Mouse (Mus musculus) heart, embryonic 12.5 days (tissue): Measurements from ENCODE around the gene Uox. TPM values are rescaled to one million over a fixed set of nuclear protein-coding genes. Genes with fewer than 3 reads are reported as not detected.

ENCODE experiments used
- ATAC-seq: fragments of 200-750 bp; cut with Nextera tagmentation; 2 replicates; pipeline ENCODE4 v1.8.0; 2017; ENCODE audit warnings: moderate TSS enrichment, moderate library complexity; ENCODE audit not compliant: insufficient number of reproducible peaks, low FRiP score
- H3K27ac ChIP-seq: fragments of 300-500 bp; sonication (generic); 2 replicates; pipeline ENCODE4 v1.5.1; 2016; ENCODE audit warnings: mild to moderate bottlenecking, moderate library complexity; ENCODE audit not compliant: poor library complexity, severe bottlenecking
- H3K27me3 ChIP-seq: fragments of 300-500 bp; sonication (generic); replicated peaks from 2 replicates; pipeline ENCODE4 v1.6.1; 2016; ENCODE audit warnings: mild to moderate bottlenecking, moderate library complexity
- H3K36me3 ChIP-seq: fragments of 300-500 bp; sonication (generic); 2 replicates; pipeline ENCODE4 v1.6.1; 2016; ENCODE audit warnings: mild to moderate bottlenecking, moderate library complexity
- H3K4me1 ChIP-seq: fragments of 300-500 bp; sonication (generic); replicated peaks from 2 replicates; pipeline ENCODE4 v1.6.1; 2016; ENCODE audit warnings: mild to moderate bottlenecking
- H3K4me2 ChIP-seq: fragments of 300-500 bp; sonication (generic); 2 replicates; pipeline ENCODE4 v1.6.1; 2016; ENCODE audit warnings: mild to moderate bottlenecking, moderate library complexity
- H3K4me3 ChIP-seq: fragments of 300-500 bp; sonication (generic); 2 replicates; pipeline ENCODE4 v1.5.1; 2016; ENCODE audit warnings: mild to moderate bottlenecking
- H3K9ac ChIP-seq: fragments of 300-500 bp; sonication (generic); 2 replicates; pipeline ENCODE4 v1.6.1; 2016; ENCODE audit warnings: mild to moderate bottlenecking, moderate library complexity
- H3K9me3 ChIP-seq: fragments of 300-500 bp; sonication (generic); replicated peaks from 2 replicates; pipeline ENCODE4 v1.6.1; 2016; ENCODE audit warnings: mild to moderate bottlenecking, moderate library complexity
- WGBS: fragments of 180-500 bp; shearing (Covaris S2); methylation state at CpG from one replicate; pipeline ENCODE4 v1.1.7; 2016; 5-methylcytosine and 5-hydroxymethylcytosine counted together
- polyA plus RNA-seq: library from polyadenylated mRNA; unstranded; fragments of >200 nt; fragmentation: Nextera tagmentation; extraction: Ambion mirVana; gene quantifications from 2 replicates; pipeline ENCODE4 v1.2.1, GENCODE M21; 2016

Uox gene
- polyA plus RNA-seq, 1 experiment from 2014 or later, result 0.08 TPM

DNA sequence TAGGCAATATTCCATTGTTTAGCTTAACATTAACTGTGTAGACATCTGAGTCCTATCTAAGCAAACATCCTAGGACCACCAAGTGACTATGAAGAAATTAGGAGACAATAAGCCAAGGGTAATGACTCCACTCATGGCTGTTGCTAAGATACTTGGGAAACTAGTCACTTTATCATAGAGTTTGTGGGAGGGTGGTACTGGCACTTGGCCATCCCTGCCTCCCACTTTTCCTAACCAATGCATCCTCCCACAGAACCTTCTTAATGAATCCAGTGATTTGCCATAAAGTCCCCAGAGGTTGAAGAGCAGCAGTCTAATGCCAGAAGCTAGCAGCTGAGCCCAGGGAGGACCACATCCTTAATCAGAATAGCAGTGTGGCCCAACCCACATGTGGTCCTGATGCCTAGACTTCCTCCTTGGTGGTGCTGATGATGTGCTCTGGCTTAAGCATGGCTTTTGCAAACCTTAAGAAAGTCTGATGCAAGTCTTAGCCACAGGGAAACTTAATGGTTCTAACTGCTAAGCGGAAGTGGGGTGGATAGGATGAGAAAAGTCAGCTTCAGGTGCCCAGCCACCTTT is 87.9 kb downstream of the Uox start:
- WGBS, result 88% methylated on average over 1 of the region's 1 CpGs
- Histone ChIP-seq H3K36me3 (no peaks in the 10 kb centered on the region), H3K9ac (no peak overlapping the region), H3K9me3 (no peaks in the 10 kb centered on the region), H3K4me2 (no peak overlapping the region), H3K4me3 (no peak overlapping the region), H3K4me1 (peaks cover 21% of the 10 kb centered on the region), H3K27me3 (no peaks in the 10 kb centered on the region), H3K27ac (no peak overlapping the region)
- no peak for ATAC-seq

DNA sequence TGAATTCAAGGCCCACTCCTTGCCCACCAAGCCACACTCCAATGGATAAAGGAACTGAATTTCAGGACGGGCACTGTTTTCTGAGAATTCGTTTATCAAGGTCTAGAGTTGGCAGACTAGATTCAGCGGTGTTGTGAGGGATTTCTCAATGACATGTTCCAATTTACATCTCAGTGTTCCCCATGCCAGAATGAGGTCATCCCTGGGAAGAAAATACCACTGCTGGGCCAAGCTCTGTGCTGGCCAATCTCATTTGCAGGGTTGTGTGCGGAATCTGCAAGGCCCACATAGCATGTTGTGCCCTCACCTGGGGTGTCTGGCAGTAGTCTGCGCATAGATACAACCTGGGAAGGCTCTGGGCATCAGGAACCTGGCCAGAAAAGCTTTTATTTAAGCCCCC is 89.1 kb downstream of the Uox start:
- Histone ChIP-seq H3K4me3 (no peak overlapping the region), H3K27me3 (no peaks in the 10 kb centered on the region), H3K27ac (no peak overlapping the region), H3K4me2 (no peak overlapping the region), H3K9ac (no peak overlapping the region), H3K4me1 (peaks cover 12% of the 10 kb centered on the region), H3K36me3 (no peaks in the 10 kb centered on the region), H3K9me3 (no peaks in the 10 kb centered on the region)
- 84% methylated on average over 5 of the region's 5 CpGs for WGBS
- no peak for ATAC-seq

DNA sequence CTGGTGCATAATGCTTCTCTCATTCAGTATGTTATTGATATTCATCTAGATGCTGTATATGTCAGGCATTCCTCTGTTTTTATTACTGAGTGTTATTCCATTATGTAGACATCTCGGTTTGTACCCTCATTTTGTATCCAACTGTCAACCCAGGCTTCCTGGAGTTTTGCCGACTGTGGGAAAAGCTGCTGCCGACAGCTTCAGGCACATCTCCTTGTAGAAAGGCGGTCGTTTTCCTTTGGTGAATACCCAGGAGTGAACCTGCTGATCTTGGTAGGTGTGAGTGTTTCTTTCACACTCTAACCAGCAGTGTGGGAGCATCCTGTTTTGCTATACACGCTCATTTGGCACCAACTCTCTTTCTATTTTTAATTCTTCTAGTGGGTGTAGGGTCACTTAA is 90.8 kb downstream of the Uox start:
- Histone ChIP-seq H3K4me1 (peaks cover 3% of the 10 kb centered on the region; the same call in 1 of the 2 replicates), H3K27me3 (no peaks in the 10 kb centered on the region), H3K27ac (no peak overlapping the region), H3K4me2 (no peak overlapping the region), H3K36me3 (no peaks in the 10 kb centered on the region), H3K9me3 (no peaks in the 10 kb centered on the region), H3K4me3 (no peak overlapping the region), H3K9ac (no peak overlapping the region)
- WGBS, result 55% methylated on average over 6 of the region's 6 CpGs
- no peak for ATAC-seq

- no peak for ATAC-seq
- no peaks in the 10 kb centered on the region for H3K27me3 ChIP-seq
- 71% methylated on average over 7 of the region's 7 CpGs for WGBS
- no peaks in the 10 kb centered on the region for H3K9me3 ChIP-seq
- H3K27ac ChIP-seq, result no peak overlapping the region
- H3K9ac ChIP-seq, result no peak overlapping the region
- no peaks in the 10 kb centered on the region for H3K36me3 ChIP-seq
- H3K4me3 ChIP-seq, result no peak overlapping the region
- peaks cover 3% of the 10 kb centered on the region; the same call in 1 of the 2 replicates for H3K4me1 ChIP-seq
- H3K4me2 ChIP-seq, result no peak overlapping the region
These were observed 91.7 kb downstream of the Uox start for GRCm38 (mm10) chr3:146661907-146662306.

GRCm38 (mm10) chr3:146671121-146671520 is 100.9 kb downstream of the Uox start:
- no peaks in the 10 kb centered on the region for H3K27me3 ChIP-seq
- H3K9ac ChIP-seq, result no peak overlapping the region
- no peak overlapping the region for H3K4me2 ChIP-seq
- no peaks in the 10 kb centered on the region for H3K36me3 ChIP-seq
- H3K4me3 ChIP-seq, result no peak overlapping the region
- WGBS, result 61% methylated on average over 2 of the region's 2 CpGs
- H3K4me1 ChIP-seq, result no peaks in the 10 kb centered on the region
- no peak for ATAC-seq
- no peaks in the 10 kb centered on the region for H3K9me3 ChIP-seq
- no peak overlapping the region for H3K27ac ChIP-seq

DNA sequence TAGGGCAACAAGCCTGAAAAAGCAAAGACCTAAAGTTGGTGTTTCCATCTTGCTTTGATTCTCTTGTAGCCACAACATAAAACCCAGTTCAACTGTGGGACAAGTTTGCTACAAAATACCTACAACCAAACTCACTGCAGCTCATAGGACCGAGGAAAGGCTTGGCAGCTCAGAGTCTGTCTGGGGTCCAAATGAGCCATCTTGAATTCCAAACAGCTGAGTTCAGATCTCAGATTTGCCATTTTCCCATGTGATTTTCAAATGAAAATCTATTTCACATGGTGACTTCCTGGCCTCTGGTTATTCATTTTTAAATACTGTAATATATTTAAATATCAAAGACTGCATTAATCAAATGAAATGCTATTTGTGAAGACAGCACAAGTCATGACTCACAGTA is 104.9 kb downstream of the Uox start:
- Histone ChIP-seq H3K4me3 (no peak overlapping the region), H3K36me3 (no peaks in the 10 kb centered on the region), H3K4me2 (no peak overlapping the region), H3K27ac (no peak overlapping the region), H3K4me1 (no peaks in the 10 kb centered on the region), H3K27me3 (no peaks in the 10 kb centered on the region), H3K9me3 (no peaks in the 10 kb centered on the region), H3K9ac (no peak overlapping the region)
- no peak for ATAC-seq
- 74% methylated on average over 1 of the region's 1 CpGs for WGBS

- 83% methylated on average over 4 of the region's 4 CpGs for WGBS
- H3K36me3 ChIP-seq, result no peaks in the 10 kb centered on the region
- H3K9ac ChIP-seq, result no peak overlapping the region
- H3K4me2 ChIP-seq, result no peak overlapping the region
- H3K9me3 ChIP-seq, result no peaks in the 10 kb centered on the region
- no peak overlapping the region for H3K4me3 ChIP-seq
- H3K4me1 ChIP-seq, result no peaks in the 10 kb centered on the region
- H3K27ac ChIP-seq, result no peak overlapping the region
- no peak for ATAC-seq
- no peaks in the 10 kb centered on the region for H3K27me3 ChIP-seq
These were observed 106.0 kb downstream of the Uox start for GRCm38 (mm10) chr3:146676193-146676592.

- Histone ChIP-seq H3K9me3 (no peaks in the 10 kb centered on the region), H3K4me3 (no peak overlapping the region), H3K27me3 (no peaks in the 10 kb centered on the region), H3K36me3 (no peaks in the 10 kb centered on the region), H3K4me2 (no peak overlapping the region), H3K27ac (no peak overlapping the region), H3K4me1 (peaks cover 24% of the 10 kb centered on the region), H3K9ac (no peak overlapping the region)
- WGBS, result 89% methylated on average over 16 of the region's 16 CpGs
- no peak for ATAC-seq
These were observed 109.4 kb downstream of the Uox start for GRCm38 (mm10) chr3:146679646-146680045.

DNA sequence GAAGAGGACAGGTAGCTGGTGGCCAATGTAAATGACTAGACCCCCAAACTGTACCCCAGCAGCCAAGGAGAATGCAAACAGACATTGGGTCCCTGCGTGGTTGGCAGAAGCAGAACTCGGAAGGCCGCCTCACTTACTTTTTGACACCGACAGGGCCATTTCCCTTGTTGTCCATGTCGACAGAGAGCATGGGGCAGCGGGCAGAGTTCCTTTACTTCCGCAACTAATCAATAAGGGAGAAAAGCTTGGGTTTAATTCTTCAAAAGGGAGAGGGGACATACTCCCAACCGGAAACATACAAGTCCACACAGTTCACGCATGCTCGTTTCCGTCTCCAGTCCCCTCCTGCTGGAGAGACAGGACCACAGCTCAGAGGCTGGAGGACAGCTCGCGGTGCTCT is 110.4 kb downstream of the Uox start:
- no peak overlapping the region for H3K9ac ChIP-seq
- peaks cover 28% of the 10 kb centered on the region for H3K4me1 ChIP-seq
- H3K36me3 ChIP-seq, result no peaks in the 10 kb centered on the region
- H3K4me3 ChIP-seq, result no peak overlapping the region
- H3K9me3 ChIP-seq, result no peaks in the 10 kb centered on the region
- ATAC-seq, result no peak
- H3K27me3 ChIP-seq, result no peaks in the 10 kb centered on the region
- H3K4me2 ChIP-seq, result no peak overlapping the region
- no peak overlapping the region for H3K27ac ChIP-seq
- WGBS, result 93% methylated on average over 13 of the region's 13 CpGs

GRCm38 (mm10) chr3:146681696-146682095 is 111.5 kb downstream of the Uox start:
- H3K9ac ChIP-seq, result no peak overlapping the region

More at GRCm38 (mm10) chr3:146681696-146682095, 111.5 kb downstream of the Uox start:
- Histone ChIP-seq H3K4me3 (no peak overlapping the region), H3K9me3 (no peaks in the 10 kb centered on the region), H3K27me3 (no peaks in the 10 kb centered on the region), H3K27ac (no peak overlapping the region), H3K36me3 (no peaks in the 10 kb centered on the region), H3K4me1 (peaks cover 38% of the 10 kb centered on the region), H3K4me2 (peak overlapping the region; percentile 61)
- 62% methylated on average over 8 of the region's 8 CpGs for WGBS
- no peak for ATAC-seq
